Mouse (Mus musculus): Measurements from ENCODE around the gene Exoc4. TPM values are rescaled to one million over a fixed set of nuclear protein-coding genes. Genes with fewer than 3 reads are reported as not detected.

The Exoc4 gene
- polyA plus RNA-seq, 1 experiment from 2014 or later = 40.2 TPM

DNA sequence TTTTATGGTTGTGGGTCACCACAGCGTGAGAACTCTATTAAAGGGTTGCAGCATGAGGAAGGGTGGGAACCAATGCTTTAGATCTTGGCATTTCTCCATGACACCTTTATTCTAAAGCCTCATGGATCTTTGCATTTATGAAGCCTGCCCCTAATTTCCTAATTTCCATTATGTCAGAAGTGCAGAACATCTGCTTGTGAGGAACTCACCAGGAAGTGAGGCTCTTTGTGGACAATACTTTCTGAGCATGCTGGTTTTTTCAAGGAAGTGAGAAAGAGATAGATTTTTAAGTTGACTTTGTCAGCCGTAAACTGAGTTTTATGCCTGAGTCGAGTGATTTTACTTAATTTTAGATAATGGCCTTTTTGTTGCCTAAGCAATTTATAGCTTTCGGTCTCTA lies 7.8 kb downstream of the Exoc4 start:
- H3K36me3 ChIP-seq (ENCODE audit: control insufficient read depth, insufficient read depth, low read length) = no peaks in the 10 kb centered on the region
- no peaks in the 10 kb centered on the region for H3K4me1 ChIP-seq (ENCODE audit: control insufficient read depth, insufficient read depth, low read length)
- H3K27ac ChIP-seq (ENCODE audit: low read length) = no peak overlapping the region
- H3K27me3 ChIP-seq (ENCODE audit: control insufficient read depth, insufficient read depth, low read length) = no peaks in the 10 kb centered on the region
- ATAC-seq (ENCODE audit: insufficient number of reproducible peaks, insufficient read depth, low FRiP score, low read depth) = no peak
- H3K4me3 ChIP-seq (ENCODE audit: low read depth, low read length) = no peak overlapping the region
- H3K9ac ChIP-seq (replicated peaks; ENCODE audit: low read depth, low read length) = no peak overlapping the region
- no peak overlapping the region for H3K4me2 ChIP-seq (replicated peaks; ENCODE audit: low read depth, low read length)
- no peaks in the 10 kb centered on the region for H3K9me3 ChIP-seq (ENCODE audit: control insufficient read depth, low read depth, low read length)
- 80% methylated on average over 4 of the region's 4 CpGs for WGBS

DNA sequence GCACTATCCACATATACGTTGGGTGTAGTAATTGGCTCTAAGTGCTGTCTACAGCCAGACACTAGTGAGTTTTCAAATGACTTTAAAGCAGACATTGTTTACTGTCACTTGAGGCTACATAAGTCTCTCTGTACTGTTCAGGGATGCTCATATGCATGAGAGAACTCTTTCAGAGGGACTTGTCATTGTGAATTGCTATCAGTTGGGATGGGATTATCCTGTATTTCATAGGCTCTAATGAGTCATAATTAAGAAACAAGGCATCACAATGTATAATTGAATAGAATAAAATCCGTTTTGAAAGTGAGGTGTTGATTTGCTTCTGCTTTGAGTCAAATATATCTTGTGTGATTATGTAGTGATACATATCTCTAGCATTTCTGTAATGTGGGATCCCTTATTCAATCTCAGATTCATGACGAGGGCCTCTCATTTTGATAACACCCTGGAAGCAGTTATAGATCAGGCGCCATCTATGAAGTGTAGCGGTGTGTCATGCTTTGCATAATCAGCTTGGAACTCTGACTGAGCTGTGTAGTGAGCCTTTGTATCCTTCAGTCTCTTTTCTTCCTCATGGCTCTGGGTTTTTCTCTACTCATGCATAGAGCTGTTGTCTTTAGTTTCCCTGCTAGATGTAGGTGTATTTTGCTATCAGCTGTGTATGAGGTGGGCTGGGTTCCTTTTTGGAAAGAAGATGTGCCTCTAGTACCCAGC lies 8.3 kb downstream of the Exoc4 start:
- H3K27me3 ChIP-seq (ENCODE audit: control insufficient read depth, insufficient read depth, low read length) = no peaks in the 10 kb centered on the region
- H3K9ac ChIP-seq (replicated peaks; ENCODE audit: low read depth, low read length) = no peak overlapping the region
- no peaks in the 10 kb centered on the region for H3K36me3 ChIP-seq (ENCODE audit: control insufficient read depth, insufficient read depth, low read length)
- whole genome bisulfite sequencing = 80% methylated on average over 5 of the region's 5 CpGs
- H3K4me2 ChIP-seq (replicated peaks; ENCODE audit: low read depth, low read length) = no peak overlapping the region
- no peak overlapping the region for H3K27ac ChIP-seq (ENCODE audit: low read length)
- H3K9me3 ChIP-seq (ENCODE audit: control insufficient read depth, low read depth, low read length) = no peaks in the 10 kb centered on the region
- no peak overlapping the region for H3K4me3 ChIP-seq (ENCODE audit: low read depth, low read length)
- no peak for ATAC-seq (ENCODE audit: insufficient number of reproducible peaks, insufficient read depth, low FRiP score, low read depth)
- no peaks in the 10 kb centered on the region for H3K4me1 ChIP-seq (ENCODE audit: control insufficient read depth, insufficient read depth, low read length)

DNA sequence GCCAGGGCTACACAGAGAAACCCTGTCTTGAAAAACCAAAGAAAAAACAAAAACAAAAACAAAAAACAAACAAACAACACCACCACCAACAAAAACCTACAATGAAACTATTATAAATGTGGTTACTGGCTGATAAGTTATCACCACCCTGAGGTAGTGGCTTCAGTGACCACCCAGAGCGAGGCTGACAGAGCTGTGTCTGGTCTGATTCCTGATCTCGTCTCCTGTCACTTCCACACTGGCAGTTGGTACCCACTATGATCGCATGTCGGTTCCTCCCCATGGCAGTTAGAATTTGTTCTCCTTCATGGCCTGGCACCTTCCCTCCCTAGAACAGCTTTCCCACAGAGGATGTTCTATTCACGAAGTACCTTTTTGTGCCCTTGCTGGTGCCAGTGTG lies 11.0 kb downstream of the Exoc4 start:
- Histone ChIP-seq H3K27ac (ENCODE audit: low read length) (no peak overlapping the region), H3K27me3 (ENCODE audit: control insufficient read depth, insufficient read depth, low read length) (no peaks in the 10 kb centered on the region), H3K4me1 (ENCODE audit: control insufficient read depth, insufficient read depth, low read length) (peaks cover 3% of the 10 kb centered on the region; the same call in 1 of the 2 replicates), H3K4me2 (replicated peaks; ENCODE audit: low read depth, low read length) (no peak overlapping the region), H3K36me3 (ENCODE audit: control insufficient read depth, insufficient read depth, low read length) (no peaks in the 10 kb centered on the region), H3K9me3 (ENCODE audit: control insufficient read depth, low read depth, low read length) (no peaks in the 10 kb centered on the region), H3K9ac (replicated peaks; ENCODE audit: low read depth, low read length) (no peak overlapping the region), H3K4me3 (ENCODE audit: low read depth, low read length) (no peak overlapping the region)
- no peak for ATAC-seq (ENCODE audit: insufficient number of reproducible peaks, insufficient read depth, low FRiP score, low read depth)
- 83% methylated on average over 5 of the region's 5 CpGs for WGBS

DNA sequence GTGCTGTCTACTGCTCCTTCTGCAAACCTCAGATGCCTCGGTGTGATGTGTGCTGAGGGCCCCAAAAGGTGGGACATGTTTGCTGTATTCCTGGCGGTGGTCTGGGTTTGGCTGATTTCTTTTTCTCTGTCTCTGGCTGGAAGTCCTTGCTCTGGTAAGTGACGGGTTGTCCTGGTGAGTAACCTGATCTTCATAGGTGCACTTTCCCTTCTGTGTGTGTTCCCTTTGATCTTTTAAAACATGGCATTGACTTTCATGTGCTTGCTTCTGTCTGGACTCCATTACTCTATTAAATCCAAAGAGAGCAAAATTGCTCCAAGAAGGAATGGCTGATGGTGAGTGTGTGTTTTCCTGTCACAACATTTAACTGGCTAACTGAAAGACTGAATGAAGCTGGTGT lies 12.7 kb downstream of the Exoc4 start:
- H3K27ac ChIP-seq (ENCODE audit: low read length) = no peak overlapping the region
- no peak overlapping the region for H3K4me2 ChIP-seq (replicated peaks; ENCODE audit: low read depth, low read length)
- 83% methylated on average over 3 of the region's 3 CpGs for WGBS
- 0 out of 2 replicates have a peak, but pooled peaks cover 2% of the 10 kb centered on the region for H3K36me3 ChIP-seq (ENCODE audit: control insufficient read depth, insufficient read depth, low read length)
- H3K27me3 ChIP-seq (ENCODE audit: control insufficient read depth, insufficient read depth, low read length) = no peaks in the 10 kb centered on the region
- H3K9ac ChIP-seq (replicated peaks; ENCODE audit: low read depth, low read length) = no peak overlapping the region
- peaks cover 3% of the 10 kb centered on the region; the same call in 1 of the 2 replicates for H3K4me1 ChIP-seq (ENCODE audit: control insufficient read depth, insufficient read depth, low read length)
- H3K4me3 ChIP-seq (ENCODE audit: low read depth, low read length) = no peak overlapping the region
- no peaks in the 10 kb centered on the region for H3K9me3 ChIP-seq (ENCODE audit: control insufficient read depth, low read depth, low read length)
- ATAC-seq (ENCODE audit: insufficient number of reproducible peaks, insufficient read depth, low FRiP score, low read depth) = no peak

DNA sequence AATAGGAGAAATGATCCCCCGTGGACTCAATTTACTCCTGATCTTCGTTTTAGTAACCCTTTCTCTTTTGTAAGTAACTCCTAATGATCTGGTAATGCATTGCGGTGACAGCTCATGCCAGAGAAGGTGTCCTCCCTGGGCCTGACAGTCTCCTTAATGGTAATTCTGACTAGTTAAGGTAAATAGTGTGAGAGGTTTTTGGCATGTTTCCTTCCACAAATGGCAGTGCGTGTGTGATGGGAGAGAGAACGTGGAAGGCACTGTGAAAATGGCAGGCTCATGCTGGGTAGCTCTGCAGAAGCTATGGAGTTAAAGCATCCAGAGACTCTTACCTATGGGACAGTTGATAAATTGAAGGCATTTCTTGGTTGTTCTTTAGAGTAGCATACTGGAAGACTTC lies 15.1 kb downstream of the Exoc4 start:
- H3K4me3 ChIP-seq (ENCODE audit: low read depth, low read length) = no peak overlapping the region
- H3K4me1 ChIP-seq (ENCODE audit: control insufficient read depth, insufficient read depth, low read length) = peaks cover 3% of the 10 kb centered on the region; the same call in 1 of the 2 replicates
- 45% methylated on average over 5 of the region's 5 CpGs for WGBS
- H3K27ac ChIP-seq (ENCODE audit: low read length) = no peak overlapping the region
- ATAC-seq (ENCODE audit: insufficient number of reproducible peaks, insufficient read depth, low FRiP score, low read depth) = no peak
- peaks cover 6% of the 10 kb centered on the region; the same call in 1 of the 2 replicates for H3K36me3 ChIP-seq (ENCODE audit: control insufficient read depth, insufficient read depth, low read length)
- no peaks in the 10 kb centered on the region for H3K9me3 ChIP-seq (ENCODE audit: control insufficient read depth, low read depth, low read length)
- no peak overlapping the region for H3K4me2 ChIP-seq (replicated peaks; ENCODE audit: low read depth, low read length)
- no peak overlapping the region for H3K9ac ChIP-seq (replicated peaks; ENCODE audit: low read depth, low read length)
- no peaks in the 10 kb centered on the region for H3K27me3 ChIP-seq (ENCODE audit: control insufficient read depth, insufficient read depth, low read length)

DNA sequence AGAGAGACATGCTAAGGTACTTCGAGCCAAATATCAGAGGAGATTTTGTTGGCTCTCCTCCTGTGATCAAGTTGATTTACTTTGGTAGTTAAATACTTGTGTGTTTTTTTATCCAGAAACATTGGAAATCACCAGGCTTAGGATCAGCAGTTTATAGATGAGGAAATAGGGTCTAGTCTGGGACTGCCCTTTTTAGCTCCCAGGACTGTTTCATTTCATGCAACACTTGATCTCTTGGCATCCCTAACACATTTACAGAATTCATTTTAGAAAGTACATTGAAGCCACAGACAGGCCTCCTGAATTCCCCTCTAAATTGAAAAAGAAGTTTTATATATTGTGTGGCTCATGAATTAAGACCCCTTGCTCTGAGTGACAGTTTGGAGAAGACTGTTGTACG lies 15.5 kb downstream of the Exoc4 start:
- Histone ChIP-seq H3K4me3 (ENCODE audit: low read depth, low read length) (no peak overlapping the region), H3K9ac (replicated peaks; ENCODE audit: low read depth, low read length) (no peak overlapping the region), H3K36me3 (ENCODE audit: control insufficient read depth, insufficient read depth, low read length) (peaks cover 6% of the 10 kb centered on the region; the same call in 1 of the 2 replicates), H3K27me3 (ENCODE audit: control insufficient read depth, insufficient read depth, low read length) (no peaks in the 10 kb centered on the region), H3K9me3 (ENCODE audit: control insufficient read depth, low read depth, low read length) (no peaks in the 10 kb centered on the region), H3K4me2 (replicated peaks; ENCODE audit: low read depth, low read length) (no peak overlapping the region), H3K27ac (ENCODE audit: low read length) (no peak overlapping the region), H3K4me1 (ENCODE audit: control insufficient read depth, insufficient read depth, low read length) (peaks cover 3% of the 10 kb centered on the region; the same call in 1 of the 2 replicates)
- no peak for ATAC-seq (ENCODE audit: insufficient number of reproducible peaks, insufficient read depth, low FRiP score, low read depth)
- 56% methylated on average over 2 of the region's 2 CpGs for WGBS

DNA sequence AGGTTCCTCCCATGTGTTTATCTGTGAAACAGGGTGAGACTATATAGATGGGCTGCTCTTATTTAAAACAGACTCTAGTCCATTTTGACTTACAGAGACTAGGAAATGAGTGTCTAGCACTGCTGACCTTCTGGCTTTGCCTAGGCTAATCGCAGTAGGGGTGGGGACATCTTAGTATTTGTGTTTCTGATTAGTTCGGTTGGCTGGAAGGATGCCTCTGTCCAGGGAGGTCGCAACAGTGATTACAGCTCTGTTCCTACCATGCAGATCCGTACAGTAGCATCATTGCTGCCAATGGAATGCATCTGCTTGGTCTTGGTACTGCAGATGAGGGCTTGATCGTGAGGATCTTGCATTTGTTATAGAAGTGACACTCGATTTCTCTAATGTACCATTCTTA lies 18.7 kb downstream of the Exoc4 start:
- Histone ChIP-seq H3K27me3 (ENCODE audit: control insufficient read depth, insufficient read depth, low read length) (no peaks in the 10 kb centered on the region), H3K36me3 (ENCODE audit: control insufficient read depth, insufficient read depth, low read length) (peaks cover 6% of the 10 kb centered on the region), H3K27ac (ENCODE audit: low read length) (no peak overlapping the region), H3K9me3 (ENCODE audit: control insufficient read depth, low read depth, low read length) (no peaks in the 10 kb centered on the region), H3K4me3 (ENCODE audit: low read depth, low read length) (no peak overlapping the region), H3K4me1 (ENCODE audit: control insufficient read depth, insufficient read depth, low read length) (peaks cover 3% of the 10 kb centered on the region; the same call in 1 of the 2 replicates), H3K4me2 (replicated peaks; ENCODE audit: low read depth, low read length) (no peak overlapping the region), H3K9ac (replicated peaks; ENCODE audit: low read depth, low read length) (no peak overlapping the region)
- no peak for ATAC-seq (ENCODE audit: insufficient number of reproducible peaks, insufficient read depth, low FRiP score, low read depth)
- WGBS = 84% methylated on average over 6 of the region's 6 CpGs

DNA sequence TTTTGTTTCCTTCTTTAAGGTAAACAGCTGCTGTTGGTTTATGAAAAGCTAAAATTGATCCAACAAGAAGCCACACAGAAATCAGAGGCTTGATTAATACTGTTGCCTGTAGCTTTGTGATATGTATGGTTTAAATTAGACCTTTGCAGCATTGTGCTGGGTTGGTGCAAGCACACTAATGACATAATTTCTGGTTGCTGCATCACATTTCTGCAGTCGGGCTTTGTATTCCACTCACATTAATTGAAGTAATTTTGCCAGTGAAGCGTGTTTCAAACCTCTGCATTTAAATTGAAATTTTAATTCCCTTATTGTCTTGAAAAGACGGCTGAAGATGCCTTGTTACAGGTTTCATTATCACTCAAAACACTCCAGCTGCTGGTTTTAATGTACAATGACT lies 34.6 kb downstream of the Exoc4 start:
- Histone ChIP-seq H3K9me3 (ENCODE audit: control insufficient read depth, low read depth, low read length) (no peaks in the 10 kb centered on the region), H3K27ac (ENCODE audit: low read length) (no peak overlapping the region), H3K36me3 (ENCODE audit: control insufficient read depth, insufficient read depth, low read length) (no peaks in the 10 kb centered on the region), H3K9ac (replicated peaks; ENCODE audit: low read depth, low read length) (no peak overlapping the region), H3K4me1 (ENCODE audit: control insufficient read depth, insufficient read depth, low read length) (no peaks in the 10 kb centered on the region), H3K4me2 (replicated peaks; ENCODE audit: low read depth, low read length) (no peak overlapping the region), H3K4me3 (ENCODE audit: low read depth, low read length) (no peak overlapping the region), H3K27me3 (ENCODE audit: control insufficient read depth, insufficient read depth, low read length) (no peaks in the 10 kb centered on the region)
- 67% methylated on average over 3 of the region's 3 CpGs for WGBS
- no peak for ATAC-seq (ENCODE audit: insufficient number of reproducible peaks, insufficient read depth, low FRiP score, low read depth)

DNA sequence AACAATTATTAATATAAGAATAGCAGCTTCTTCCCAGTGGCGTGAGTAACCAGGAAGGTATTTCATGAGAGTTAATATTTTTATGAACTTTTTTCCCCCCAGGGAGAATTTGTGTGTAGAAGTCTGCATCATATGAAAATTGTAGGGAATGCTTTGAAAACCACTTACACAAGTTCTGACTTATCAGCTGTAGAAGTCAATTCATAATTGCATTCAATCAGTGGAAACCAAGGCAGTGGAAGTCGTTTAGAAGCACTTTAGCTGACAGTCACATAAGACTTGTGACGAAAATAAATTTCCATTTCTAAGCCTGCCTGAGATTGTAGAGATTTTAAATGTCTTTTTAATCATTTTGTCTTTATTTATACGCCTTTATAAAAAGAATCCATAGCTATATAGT lies 35.1 kb downstream of the Exoc4 start:
- no peak overlapping the region for H3K4me3 ChIP-seq (ENCODE audit: low read depth, low read length)
- no peak overlapping the region for H3K9ac ChIP-seq (replicated peaks; ENCODE audit: low read depth, low read length)
- no peaks in the 10 kb centered on the region for H3K36me3 ChIP-seq (ENCODE audit: control insufficient read depth, insufficient read depth, low read length)
- no peak overlapping the region for H3K27ac ChIP-seq (ENCODE audit: low read length)
- H3K4me1 ChIP-seq (ENCODE audit: control insufficient read depth, insufficient read depth, low read length) = no peaks in the 10 kb centered on the region
- no peaks in the 10 kb centered on the region for H3K27me3 ChIP-seq (ENCODE audit: control insufficient read depth, insufficient read depth, low read length)
- no peaks in the 10 kb centered on the region for H3K9me3 ChIP-seq (ENCODE audit: control insufficient read depth, low read depth, low read length)
- no peak for ATAC-seq (ENCODE audit: insufficient number of reproducible peaks, insufficient read depth, low FRiP score, low read depth)
- 69% methylated on average over 4 of the region's 4 CpGs for WGBS
- no peak overlapping the region for H3K4me2 ChIP-seq (replicated peaks; ENCODE audit: low read depth, low read length)
